Mouse (Mus musculus): Measurements from ENCODE around the gene D11Wsu47e. TPM values are rescaled to one million over a fixed set of nuclear protein-coding genes. Genes with fewer than 3 reads are reported as not detected.
A peak's percentile ranks its signal among the peaks of the same experiment; 100 is the strongest.

The D11Wsu47e gene
- polyA plus RNA-seq, 1 experiment from 2014 or later, result 17.0 TPM

DNA sequence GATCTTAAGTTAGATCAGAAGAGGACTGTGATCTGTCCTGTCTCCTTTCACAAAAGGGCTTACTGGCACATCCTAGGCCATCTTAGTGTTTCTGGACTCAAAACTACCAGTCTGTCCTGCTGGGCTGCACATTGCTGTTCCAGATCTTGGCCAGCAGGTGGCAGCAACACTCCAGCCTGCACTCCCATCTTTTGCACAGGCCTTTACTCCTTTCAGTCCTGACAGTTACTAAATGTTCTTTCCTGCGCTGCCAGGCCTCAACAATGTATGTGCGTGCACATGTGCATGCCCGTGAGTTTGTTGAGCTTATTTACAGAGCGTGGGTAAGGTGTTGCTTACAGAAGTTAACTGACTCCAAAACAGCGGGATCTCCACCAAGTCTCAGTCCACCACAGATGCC is 19.5 kb downstream of the D11Wsu47e start:
- DNase-seq (ENCODE audit: low spot score), result peak; percentile 84

DNA sequence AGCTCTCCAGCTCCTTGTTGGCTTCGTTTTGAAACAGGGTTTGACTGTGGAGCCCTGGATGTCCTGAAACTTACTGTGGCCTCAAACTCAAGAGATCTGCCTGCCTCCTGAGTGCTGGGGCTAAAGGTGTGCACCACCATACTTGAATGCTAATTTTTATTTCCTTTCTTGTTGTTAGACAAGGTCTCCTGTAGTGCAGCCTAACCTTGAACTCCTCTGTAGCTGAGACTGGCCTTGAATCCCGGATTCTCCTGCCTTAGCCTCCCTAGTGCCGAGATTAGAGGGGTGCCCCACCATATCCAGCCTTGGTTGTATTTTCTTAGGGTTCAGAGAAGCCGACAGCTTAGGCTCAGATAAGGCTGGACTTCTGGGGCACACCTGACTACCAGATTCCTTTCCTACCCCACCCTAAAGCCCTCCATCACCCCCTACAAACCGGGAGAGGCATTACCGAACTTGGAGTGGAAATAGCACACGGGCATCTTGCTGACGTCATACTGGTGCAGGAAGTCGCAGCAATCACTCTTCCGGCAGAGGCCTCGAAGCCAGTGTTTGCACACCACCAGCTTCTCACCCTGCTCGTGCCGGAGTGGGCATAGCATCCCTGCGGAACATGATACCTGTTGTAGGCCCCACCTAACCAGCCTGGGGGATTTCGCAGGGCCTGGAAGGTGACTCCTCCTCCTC is 21.9 kb downstream of the D11Wsu47e start:
- no peak for DNase-seq (ENCODE audit: low spot score)

DNA sequence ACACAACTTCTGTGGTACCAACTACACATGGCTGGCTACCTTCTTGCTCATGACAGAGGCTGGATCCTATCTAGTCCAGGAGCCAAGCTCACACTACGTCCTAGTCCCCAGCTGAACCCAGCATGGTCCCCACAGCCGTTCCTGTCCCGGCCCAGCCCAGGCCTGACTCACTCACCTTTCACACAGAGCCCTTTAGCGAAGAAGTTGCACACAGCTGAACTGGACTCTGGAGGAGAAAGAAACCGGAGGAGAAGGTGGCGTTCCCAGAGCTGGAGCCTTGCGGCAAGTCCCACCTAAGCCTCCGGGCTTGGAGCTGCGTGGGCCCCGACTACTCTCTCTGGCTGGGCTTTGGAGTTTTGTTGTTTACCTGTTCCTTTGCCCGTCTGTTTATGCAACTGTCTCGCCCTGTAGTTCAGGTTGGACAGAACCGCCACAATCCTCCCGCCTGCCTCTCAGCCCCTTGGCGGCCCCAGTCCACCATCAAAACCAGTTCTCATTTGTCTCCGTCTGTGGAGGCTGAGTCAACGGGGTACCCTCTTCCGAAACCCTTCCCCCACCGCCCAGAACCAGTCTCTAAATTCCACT is 24.5 kb downstream of the D11Wsu47e start:
- no peak for DNase-seq (ENCODE audit: low spot score)

DNA sequence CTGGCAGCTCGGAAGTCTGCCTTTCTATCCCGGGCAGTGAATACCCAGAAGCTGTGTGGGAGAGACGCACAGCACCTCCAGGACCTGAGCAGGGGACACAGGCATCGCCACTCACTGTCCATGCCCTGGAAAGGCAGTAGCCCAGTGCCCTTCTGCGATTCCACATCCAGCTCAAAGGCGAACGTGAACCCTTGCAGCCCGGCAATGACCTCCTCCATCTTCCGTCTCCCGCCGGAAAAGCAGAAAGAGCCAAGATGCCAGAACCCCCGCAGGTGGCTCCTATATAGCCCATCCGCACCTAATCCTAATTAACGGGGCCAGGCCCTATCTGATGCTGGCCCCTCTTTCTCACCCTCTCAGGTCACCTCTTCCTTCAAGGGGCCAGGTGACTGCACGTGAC is 25.1 kb downstream of the D11Wsu47e start:
- no peak for DNase-seq (ENCODE audit: low spot score)

DNA sequence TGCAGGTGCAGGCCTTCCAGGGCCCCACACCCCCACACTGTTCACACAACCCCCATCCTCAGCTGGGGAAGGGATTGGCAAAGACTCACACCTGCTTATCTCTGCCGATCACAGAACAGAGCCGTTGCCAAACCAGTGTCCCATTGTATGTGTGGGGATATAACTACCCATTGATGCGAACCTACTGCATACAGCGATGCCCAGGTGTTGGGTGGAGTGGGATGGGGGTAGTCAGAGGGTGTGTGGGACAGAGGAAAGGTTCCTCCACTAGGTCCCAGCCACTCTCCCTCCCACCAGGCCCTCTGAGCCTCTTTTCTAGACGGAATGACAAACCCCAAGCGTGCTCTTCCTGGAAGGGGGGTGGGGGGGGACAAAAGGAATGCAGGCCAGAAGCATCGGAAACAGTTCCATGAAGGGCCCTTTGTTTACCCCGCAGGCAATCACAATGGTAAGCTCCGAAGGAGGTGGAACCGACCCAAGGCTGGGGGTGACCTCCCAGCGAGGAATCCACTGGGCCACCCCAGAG is 25.6 kb downstream of the D11Wsu47e start, which contains the start of gene Cpsf4l:
Gene Cpsf4l (minus strand): TSS at position 287 of the 526 bp plus-strand sequence.
- peak; percentile 83 for DNase-seq (ENCODE audit: low spot score)

DNA sequence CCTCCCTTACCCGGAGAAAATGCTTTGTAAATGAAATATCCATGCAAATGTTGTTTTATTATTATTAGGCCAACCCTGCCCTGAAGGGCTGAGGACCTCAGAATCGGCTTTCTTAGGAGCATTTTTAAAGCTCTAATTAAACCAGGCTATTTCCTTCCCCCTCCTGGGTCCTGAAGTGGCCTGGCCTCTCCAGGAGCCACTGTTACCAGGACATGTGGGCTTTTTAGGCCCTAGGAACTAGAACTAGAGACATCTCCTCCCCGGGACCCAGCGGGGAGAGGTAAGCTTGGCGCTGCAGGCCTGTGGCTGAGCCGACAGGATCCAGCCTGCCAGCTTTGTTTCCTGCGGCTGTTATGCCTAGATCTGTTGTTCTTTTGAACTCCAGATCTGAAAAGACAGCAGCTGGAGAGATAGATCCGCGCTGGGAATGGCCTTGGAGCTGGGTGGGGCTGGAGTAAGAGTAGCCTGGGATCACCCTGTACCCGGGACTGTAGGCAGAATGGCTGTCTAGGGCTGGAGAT is 26.1 kb downstream of the D11Wsu47e start:
- DNase-seq (ENCODE audit: low spot score), result peak; percentile 72

DNA sequence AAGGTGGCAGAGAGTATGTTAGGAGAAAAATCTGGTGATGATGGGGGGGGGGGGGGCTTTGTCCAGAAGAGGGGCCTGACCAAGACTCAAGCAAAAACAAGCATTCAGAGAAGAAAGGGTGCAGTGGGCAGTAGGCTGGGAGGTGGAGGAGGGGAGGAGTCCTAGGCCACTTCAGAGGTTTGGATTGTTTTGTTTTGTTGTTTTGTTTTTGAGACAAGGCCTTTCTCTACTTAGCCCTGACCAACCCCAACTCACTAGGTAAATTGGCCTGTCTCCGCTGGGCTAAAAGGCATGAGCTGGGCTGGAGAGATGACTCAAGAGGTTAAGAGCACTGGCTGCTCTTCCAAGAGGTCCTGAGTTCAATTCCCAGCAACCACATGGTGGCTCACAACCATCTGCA is 26.8 kb downstream of the D11Wsu47e start:
- DNase-seq (ENCODE audit: low spot score), result no peak

DNA sequence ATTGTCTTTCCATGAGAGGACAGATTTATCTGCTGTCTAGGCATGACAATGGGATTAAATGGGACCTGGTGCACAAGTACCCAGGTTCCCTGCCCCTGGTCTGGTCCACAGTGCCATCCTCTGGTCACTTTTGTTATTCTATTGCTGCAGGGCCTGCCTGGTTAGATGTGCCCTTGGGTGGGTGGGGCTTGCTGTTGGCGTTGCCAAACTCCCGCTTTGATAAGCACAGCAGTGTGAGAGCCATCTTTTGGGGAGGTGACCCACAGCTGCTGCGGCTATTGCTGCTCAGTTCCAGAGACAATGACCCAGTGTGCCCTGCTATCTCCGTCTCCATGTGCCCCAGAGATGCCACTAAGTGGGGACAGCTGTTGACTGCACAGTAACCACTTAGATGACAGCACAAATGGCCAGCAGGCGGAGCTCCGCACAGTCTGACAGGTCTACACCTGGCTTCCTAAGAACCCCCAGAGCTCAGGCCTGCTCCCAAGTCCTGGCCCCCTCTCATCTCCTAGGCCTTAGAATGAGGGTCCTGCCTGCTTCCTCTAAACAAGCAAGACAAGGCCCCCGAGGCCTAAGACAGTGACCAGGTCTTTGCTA is 31.0 kb downstream of the D11Wsu47e start:
- peak; percentile 54 for DNase-seq (ENCODE audit: low spot score)

DNA sequence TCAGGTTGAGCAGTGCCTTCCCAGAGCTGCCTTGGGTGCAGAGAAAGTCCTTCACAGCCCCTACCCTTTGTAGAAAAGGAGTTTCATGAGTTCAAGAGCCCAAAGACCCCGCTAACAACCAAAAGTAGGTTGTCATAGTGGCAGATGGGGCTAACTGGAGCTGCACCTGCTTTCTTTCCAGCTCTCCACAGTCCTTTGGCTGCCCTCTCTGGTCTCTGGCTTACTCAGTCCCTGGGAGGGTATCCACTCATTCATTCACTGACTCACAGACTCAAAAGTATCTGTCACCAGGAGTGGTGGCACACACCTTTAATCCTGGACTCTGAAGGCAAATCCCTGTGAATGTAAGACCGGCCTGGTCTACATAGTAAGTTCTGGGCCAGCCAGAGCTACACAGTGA is 31.9 kb downstream of the D11Wsu47e start:
- DNase-seq (ENCODE audit: low spot score), result no peak

DNA sequence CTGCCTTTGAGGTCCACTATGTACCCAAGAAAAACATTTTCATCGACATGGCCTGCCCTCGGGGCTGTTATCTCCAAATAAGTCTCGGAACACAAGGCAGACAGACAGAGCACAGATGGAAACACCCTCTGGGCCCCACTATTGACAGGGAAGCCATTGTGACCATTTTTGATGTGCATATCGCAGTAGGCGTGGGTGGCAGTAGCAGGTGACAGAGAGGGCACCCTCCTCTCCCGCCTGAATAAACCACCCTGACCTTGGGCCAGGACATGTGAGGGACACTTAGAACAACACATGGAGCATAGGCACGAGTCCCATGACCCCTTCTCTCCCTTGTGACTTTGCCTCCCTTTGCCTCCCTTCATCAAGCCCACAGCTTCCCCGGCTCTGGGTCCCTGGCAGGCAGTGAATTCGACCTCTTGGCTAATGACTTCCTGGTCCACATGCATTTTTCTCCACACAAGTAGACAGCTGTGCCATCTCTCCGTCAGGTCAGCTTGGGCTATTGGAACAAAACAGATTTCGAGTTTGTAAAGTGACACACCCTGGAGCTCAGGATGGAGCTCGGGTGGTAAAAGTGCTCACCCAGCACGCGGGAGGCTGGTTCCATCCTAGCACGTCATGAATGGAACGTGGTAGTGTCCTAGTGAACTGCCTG is 33.7 kb downstream of the D11Wsu47e start:
- no peak for DNase-seq (ENCODE audit: low spot score)

DNA sequence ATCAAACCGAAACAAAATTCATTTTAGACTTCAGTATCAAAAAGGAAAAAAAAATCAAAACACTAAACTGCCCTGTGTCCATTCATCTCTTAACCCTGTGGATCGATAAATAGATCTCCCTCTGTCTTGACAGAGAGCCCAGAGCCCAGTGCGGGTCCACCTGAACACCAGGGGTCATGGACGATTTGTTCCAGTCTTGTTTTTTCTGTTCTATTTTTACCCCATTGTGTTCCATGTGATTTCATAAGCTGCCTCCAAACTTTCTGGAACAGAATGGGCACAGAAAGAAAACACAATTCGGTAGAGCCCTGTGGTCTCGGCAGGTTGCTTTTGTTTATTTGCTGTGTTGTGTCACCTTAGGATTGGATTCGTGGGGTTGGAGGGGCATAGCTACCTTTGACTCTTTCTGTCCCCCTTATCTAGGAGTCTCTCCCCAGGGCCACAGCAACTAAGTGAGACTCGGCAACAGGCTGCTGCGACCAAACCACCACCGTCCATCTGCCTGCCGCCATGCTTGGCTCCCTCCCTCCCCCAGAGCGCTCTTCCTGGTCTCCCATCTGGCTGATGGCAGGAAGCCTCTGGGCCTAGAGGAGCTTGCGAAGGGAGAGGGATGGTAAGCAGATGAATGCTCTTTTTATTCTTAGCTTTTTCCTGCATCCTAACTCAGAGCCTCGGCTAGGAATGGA is 38.3 kb downstream of the D11Wsu47e start:
- no peak for DNase-seq (ENCODE audit: low spot score)

DNA sequence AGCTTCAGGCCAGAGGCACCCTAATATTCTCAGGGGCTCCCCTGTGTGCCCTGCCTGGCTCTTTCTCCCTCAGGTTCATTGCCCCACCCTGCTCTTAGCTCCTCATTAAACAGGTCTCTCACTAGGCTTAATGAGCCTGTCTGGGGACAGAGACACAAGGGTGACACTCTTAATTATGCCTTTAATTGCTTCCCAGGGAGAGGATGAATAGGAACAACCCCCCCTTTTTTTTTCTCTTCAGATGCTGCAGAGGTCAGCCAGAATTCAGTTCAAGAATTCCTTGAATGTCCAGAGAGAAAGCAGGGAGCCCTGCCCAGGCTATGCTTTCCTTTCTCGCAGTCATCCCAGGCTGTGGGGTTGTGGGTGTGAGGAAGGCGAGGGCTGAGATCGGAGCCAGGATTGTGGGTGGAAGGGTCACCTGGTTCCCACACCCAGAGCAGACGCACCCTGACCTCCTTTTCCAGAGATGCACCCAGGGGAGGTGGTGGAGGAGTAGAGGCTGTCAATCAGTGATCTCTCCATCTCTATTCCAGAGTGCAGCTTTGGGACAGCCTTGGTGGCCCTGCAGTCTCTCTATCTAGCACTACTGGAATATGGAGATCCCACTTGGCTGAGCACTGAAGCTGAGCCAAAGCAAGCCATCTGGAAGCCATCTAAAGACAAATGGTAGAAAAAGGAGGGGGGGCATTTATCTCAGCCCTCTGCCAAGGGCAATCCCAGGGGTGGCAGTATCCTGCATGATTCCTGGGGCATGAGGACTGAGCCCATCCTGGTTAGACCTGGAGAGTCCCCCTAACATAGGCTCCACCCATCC is 41.2 kb downstream of the D11Wsu47e start:
- DNase-seq (ENCODE audit: low spot score), result no peak

DNA sequence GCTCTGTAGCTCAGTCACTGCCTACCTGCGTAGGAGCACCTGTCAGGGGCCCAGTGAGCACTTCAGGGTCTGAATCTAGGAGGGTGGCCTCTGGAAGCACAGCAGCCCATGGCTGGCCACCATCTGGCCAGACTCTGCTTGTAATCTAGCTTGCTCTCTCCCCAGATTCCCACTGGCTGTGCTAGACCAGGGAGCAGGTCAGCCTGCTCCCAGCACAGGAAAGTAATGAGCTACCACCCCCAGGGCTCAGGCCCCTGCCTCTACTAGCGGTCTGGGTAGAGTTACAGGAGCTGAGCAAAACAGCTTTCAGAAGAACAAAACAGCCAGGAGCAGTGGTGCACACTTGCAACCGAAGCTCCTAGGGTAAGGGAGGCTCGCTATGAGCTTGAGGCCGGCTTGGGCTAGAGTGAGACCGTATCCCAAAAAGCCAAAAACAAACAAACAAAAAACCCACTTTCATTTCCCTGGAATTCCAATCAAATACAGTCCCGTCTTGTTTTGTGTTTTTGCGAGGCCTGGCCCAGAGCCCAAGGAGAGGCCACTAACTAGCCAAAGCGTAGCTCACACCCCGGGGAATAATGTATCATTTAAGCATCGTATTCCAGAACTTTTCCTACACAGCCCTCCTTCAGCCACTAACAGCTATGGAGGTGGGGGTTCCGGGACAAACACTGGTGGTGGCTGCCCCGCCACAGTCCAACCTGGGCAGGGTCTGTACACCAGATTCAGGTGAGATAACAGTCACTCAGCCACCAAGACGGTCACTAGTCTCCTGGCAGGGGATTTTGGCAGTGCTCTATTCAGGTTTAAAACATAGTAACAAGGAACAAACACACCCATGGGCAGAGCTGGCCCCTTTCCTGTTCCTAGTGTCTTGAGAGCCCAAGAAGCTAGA is 43.0 kb downstream of the D11Wsu47e start:
- no peak for DNase-seq (ENCODE audit: low spot score)

DNA sequence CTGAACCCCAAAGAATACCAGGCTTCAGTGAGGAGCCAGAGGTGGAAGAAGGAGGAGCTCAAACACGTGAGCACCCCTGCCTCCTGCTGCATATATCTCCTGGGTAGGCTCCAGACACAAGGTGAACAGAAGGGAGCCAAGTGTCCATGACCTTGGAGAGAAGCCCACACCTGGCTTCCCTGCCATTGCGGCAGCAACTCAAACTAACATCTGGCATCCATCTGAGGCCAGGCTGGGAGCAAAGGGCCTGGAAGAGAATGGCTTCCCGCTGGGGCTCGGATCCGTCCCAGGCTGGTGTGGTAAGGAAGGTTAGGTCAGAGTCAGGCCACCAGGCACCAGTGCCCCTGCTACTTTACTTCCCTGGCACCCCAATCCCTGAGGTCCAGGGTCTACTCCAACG is 43.8 kb downstream of the D11Wsu47e start:
- no peak for DNase-seq (ENCODE audit: low spot score)

DNA sequence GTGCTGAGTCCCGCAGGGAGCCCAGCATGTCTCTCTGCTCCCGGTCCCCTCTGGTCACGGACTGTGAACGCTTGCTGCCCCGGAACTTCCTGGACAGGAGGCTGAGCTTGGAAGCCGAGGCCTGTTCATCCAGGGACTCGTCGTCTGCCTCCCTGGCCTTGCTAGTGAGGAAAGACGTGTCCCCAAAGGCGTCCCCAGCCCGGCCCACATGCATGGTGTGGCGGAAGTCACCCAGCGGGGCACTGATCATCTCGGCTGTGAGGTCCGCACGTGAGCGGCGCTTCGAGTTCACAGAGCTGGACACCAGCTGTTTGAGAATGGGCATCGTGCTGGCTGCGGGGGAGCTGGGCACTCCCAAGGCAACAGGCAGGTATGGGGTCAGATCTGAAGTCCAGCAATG is 45.0 kb downstream of the D11Wsu47e start:
- DNase-seq (ENCODE audit: low spot score), result no peak

DNA sequence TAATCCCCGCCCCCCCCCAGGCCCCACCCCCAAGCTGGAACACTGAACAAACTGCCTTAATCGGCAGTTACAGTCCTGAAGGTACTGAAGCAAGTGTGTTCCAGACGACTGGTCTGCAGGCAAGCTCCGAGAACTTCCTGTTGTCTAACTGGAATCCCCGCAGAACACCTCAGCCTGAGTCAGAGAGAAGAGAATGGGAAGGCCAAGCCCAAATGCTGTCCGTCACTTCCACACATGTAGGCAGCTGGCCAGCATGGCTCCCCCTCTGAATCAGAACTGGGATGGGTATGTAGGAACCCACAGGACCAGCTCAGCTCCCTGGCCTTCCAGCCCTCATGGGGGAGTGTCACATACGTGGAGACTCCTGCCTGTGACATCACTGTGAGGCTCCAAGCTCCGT is 45.7 kb downstream of the D11Wsu47e start:
- no peak for DNase-seq (ENCODE audit: low spot score)

DNA sequence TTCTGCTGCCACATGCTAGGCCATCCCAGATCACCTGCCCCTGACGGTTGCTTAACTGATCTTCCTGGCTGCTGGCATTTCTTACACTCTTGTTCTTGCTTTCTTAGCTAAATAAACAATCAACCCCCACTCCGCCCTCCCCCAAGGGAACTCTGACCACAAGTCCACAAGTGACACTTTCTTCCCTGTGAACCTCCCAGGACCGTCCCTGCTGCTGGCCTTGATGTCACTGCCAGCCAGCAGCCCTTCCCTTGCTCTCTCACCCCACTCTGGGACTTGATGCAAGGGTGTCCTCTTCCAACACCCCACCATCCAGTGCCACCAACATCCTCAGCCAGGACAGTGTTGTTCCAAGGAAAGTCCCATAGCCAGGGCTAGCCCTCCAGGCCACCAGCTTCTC is 46.7 kb downstream of the D11Wsu47e start:
- DNase-seq (ENCODE audit: low spot score), result no peak

DNA sequence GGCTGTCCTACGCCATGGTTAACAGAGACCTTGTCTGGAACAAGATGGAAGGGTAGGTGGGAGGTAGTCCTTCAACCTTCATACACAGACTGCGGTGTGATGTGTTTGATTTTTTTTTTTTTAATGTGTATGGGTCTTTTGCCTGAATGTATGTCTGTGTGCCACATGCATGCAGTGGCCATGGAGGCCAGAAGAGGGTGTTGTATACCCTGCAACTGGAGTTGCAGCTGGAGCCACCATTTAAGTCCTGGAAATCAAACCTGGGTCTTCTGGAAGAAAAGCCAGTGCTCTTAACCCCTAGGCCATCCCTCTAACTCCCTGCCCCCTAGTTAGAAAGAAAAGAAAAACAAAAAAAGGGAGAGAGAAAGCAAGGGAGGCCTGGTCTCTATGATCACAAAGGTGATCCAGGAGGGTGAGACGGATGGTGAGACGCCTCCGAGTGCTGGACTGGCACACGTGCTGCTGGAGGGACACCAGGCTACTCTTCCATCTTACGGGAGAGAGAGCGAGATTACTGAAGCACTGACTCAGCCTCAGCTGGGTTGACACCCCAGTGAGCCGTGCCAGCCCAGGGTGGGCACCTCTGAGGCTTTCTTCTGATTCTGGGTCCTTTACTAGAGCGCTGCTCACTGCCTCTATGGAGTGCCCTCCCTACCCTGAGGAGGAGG is 47.9 kb downstream of the D11Wsu47e start:
- DNase-seq (ENCODE audit: low spot score), result no peak
